Mouse (Mus musculus) stomach, embryonic 14.5 days (tissue): ENCODE results near the gene Mrpl4. TPM values are rescaled to one million over a fixed set of nuclear protein-coding genes. Genes with fewer than 3 reads are reported as not detected.

Source experiments
- ATAC-seq: fragments of 200-750 bp; cut with Nextera tagmentation; 2 replicates; pipeline ENCODE4 v1.8.0; 2017; ENCODE audit warnings: low read depth, moderate TSS enrichment; ENCODE audit not compliant: insufficient number of reproducible peaks, insufficient read depth, low FRiP score
- H3K27ac ChIP-seq: fragments of 300-500 bp; sonication (generic); 2 replicates; pipeline ENCODE4 v1.5.1; 2014; ENCODE audit warnings: mild to moderate bottlenecking, low read length, moderate library complexity, mixed read lengths
- H3K27me3 ChIP-seq: fragments of 300-500 bp; sonication (generic); 2 replicates; pipeline ENCODE4 v1.6.1; 2014; ENCODE audit warnings: low read length, control low read depth, mixed read lengths; ENCODE audit not compliant: control insufficient read depth, insufficient read depth
- H3K36me3 ChIP-seq: fragments of 300-500 bp; sonication (generic); 2 replicates; pipeline ENCODE4 v1.6.1; 2014; ENCODE audit warnings: mild to moderate bottlenecking, control low read depth, low read length, moderate library complexity, mixed read lengths; ENCODE audit not compliant: control insufficient read depth, insufficient read depth
- H3K4me1 ChIP-seq: fragments of 300-500 bp; sonication (generic); 2 replicates; pipeline ENCODE4 v1.6.1; 2014; ENCODE audit warnings: low read length, control low read depth, mixed read lengths; ENCODE audit not compliant: control insufficient read depth, insufficient read depth
- H3K4me2 ChIP-seq: fragments of 300-500 bp; sonication (generic); replicated peaks from 2 replicates; pipeline ENCODE4 v1.6.1; 2014; ENCODE audit warnings: low read depth, low read length, control low read depth
- H3K4me3 ChIP-seq: fragments of 300-500 bp; sonication (generic); 2 replicates; pipeline ENCODE4 v1.5.1; 2014; ENCODE audit warnings: low read depth, low read length, control low read depth
- H3K9ac ChIP-seq: fragments of 300-500 bp; sonication (generic); replicated peaks from 2 replicates; pipeline ENCODE4 v1.6.1; 2014; ENCODE audit warnings: low read depth, mild to moderate bottlenecking, control low read depth, low read length, moderate library complexity, mixed read lengths
- H3K9me3 ChIP-seq: fragments of 300-500 bp; sonication (generic); 2 replicates; pipeline ENCODE4 v1.6.1; 2016; ENCODE audit warnings: low read depth, low read length, control low read depth; ENCODE audit not compliant: control insufficient read depth
- whole genome bisulfite sequencing: fragments of 180-500 bp; shearing (Covaris S2); extraction: QIAGEN DNeasy Blood & Tissue Kit; methylation state at CpG from one replicate; pipeline ENCODE4 v1.1.7; 2014; 5-methylcytosine and 5-hydroxymethylcytosine counted together
- polyA plus RNA-seq: library from polyadenylated mRNA; unstranded; fragments of >200 nt; fragmentation: Nextera tagmentation; extraction: Ambion mirVana; gene quantifications from 2 replicates; pipeline ENCODE4 v1.2.1, GENCODE M21; 2014

Gene Mrpl4
- polyA plus RNA-seq, 1 experiment from 2014 or later = 150 TPM

GRCm38 (mm10) chr9:21033136-21033535 lies 30.6 kb downstream of the Mrpl4 start:
- peaks cover 38% of the 10 kb centered on the region for H3K4me1 ChIP-seq
- 0 out of 2 replicates have a peak overlapping the region, but pooled peaks have one; percentile 10 for H3K9ac ChIP-seq
- H3K27me3 ChIP-seq = peaks cover 63% of the 10 kb centered on the region
- H3K4me3 ChIP-seq = peak overlapping the region; percentile 42
- H3K4me2 ChIP-seq = peak overlapping the region; percentile 95
- no peaks in the 10 kb centered on the region for H3K36me3 ChIP-seq
- peak; percentile 81 for ATAC-seq
- H3K27ac ChIP-seq = no peak overlapping the region
- H3K9me3 ChIP-seq = no peaks in the 10 kb centered on the region
- under 1% methylated on average over 34 of the region's 34 CpGs for WGBS

GRCm38 (mm10) chr9:21034481-21035085 lies 32.0 kb downstream of the Mrpl4 start:
- Histone ChIP-seq H3K36me3 (no peaks in the 10 kb centered on the region), H3K27ac (no peak overlapping the region), H3K9ac (no peak overlapping the region), H3K4me3 (no peak overlapping the region), H3K27me3 (peaks cover 65% of the 10 kb centered on the region), H3K9me3 (no peaks in the 10 kb centered on the region), H3K4me1 (peaks cover 32% of the 10 kb centered on the region), H3K4me2 (no peak overlapping the region)
- WGBS = 5% methylated on average over 17 of the region's 17 CpGs
- ATAC-seq = no peak

- Histone ChIP-seq H3K4me1 (peaks cover 26% of the 10 kb centered on the region), H3K27me3 (peaks cover 62% of the 10 kb centered on the region)
- WGBS = 21% methylated on average over 9 of the region's 9 CpGs
Observed at GRCm38 (mm10) chr9:21035586-21035985, 33.0 kb downstream of the Mrpl4 start.

GRCm38 (mm10) chr9:21036161-21036560 lies 33.6 kb downstream of the Mrpl4 start:
- 10% methylated on average over 20 of the region's 20 CpGs for WGBS
- Histone ChIP-seq H3K4me1 (peaks cover 26% of the 10 kb centered on the region), H3K27me3 (peaks cover 62% of the 10 kb centered on the region), H3K9me3 (no peaks in the 10 kb centered on the region), H3K4me3 (no peak overlapping the region), H3K4me2 (no peak overlapping the region), H3K9ac (no peak overlapping the region), H3K36me3 (no peaks in the 10 kb centered on the region), H3K27ac (no peak overlapping the region)
- ATAC-seq = no peak

More at GRCm38 (mm10) chr9:21035586-21035985, 33.0 kb downstream of the Mrpl4 start:
- no peaks in the 10 kb centered on the region for H3K36me3 ChIP-seq
- H3K27ac ChIP-seq = no peak overlapping the region
- 0 out of 2 replicates have a peak overlapping the region, but pooled peaks have one; percentile 1 for H3K4me3 ChIP-seq
- no peak for ATAC-seq
- H3K9ac ChIP-seq = no peak overlapping the region
- no peak overlapping the region for H3K4me2 ChIP-seq
- no peaks in the 10 kb centered on the region for H3K9me3 ChIP-seq

- Histone ChIP-seq H3K9me3 (no peaks in the 10 kb centered on the region), H3K36me3 (no peaks in the 10 kb centered on the region), H3K4me3 (no peak overlapping the region), H3K9ac (no peak overlapping the region), H3K4me2 (no peak overlapping the region), H3K27me3 (peaks cover 62% of the 10 kb centered on the region), H3K27ac (no peak overlapping the region), H3K4me1 (peaks cover 29% of the 10 kb centered on the region)
- WGBS = 4% methylated on average over 22 of the region's 22 CpGs
- ATAC-seq = no peak
Observed at GRCm38 (mm10) chr9:21036666-21037065, 34.1 kb downstream of the Mrpl4 start.

- peak overlapping the region; percentile 52 for H3K4me2 ChIP-seq
- H3K36me3 ChIP-seq = no peaks in the 10 kb centered on the region
- peak overlapping the region; percentile 30 for H3K4me3 ChIP-seq
- WGBS = 2% methylated on average over 31 of the region's 31 CpGs
- H3K27ac ChIP-seq = no peak overlapping the region
- ATAC-seq = no peak
- H3K4me1 ChIP-seq = peaks cover 22% of the 10 kb centered on the region
- H3K27me3 ChIP-seq = peaks cover 55% of the 10 kb centered on the region
- no peaks in the 10 kb centered on the region for H3K9me3 ChIP-seq
- no peak overlapping the region for H3K9ac ChIP-seq
Observed at GRCm38 (mm10) chr9:21037481-21037891, 34.9 kb downstream of the Mrpl4 start.

GRCm38 (mm10) chr9:21039779-21040178 lies 37.2 kb downstream of the Mrpl4 start:
- H3K4me3 ChIP-seq = no peak overlapping the region
- H3K27me3 ChIP-seq = peaks cover 39% of the 10 kb centered on the region
- ATAC-seq = no peak
- peaks cover 13% of the 10 kb centered on the region for H3K4me1 ChIP-seq
- H3K4me2 ChIP-seq = no peak overlapping the region
- no peak overlapping the region for H3K27ac ChIP-seq
- H3K9ac ChIP-seq = no peak overlapping the region
- 81% methylated on average over 3 of the region's 3 CpGs for WGBS
- no peaks in the 10 kb centered on the region for H3K36me3 ChIP-seq
- H3K9me3 ChIP-seq = no peaks in the 10 kb centered on the region

- Histone ChIP-seq H3K9ac (no peak overlapping the region), H3K36me3 (no peaks in the 10 kb centered on the region), H3K4me2 (no peak overlapping the region), H3K4me3 (no peak overlapping the region), H3K4me1 (peaks cover 11% of the 10 kb centered on the region), H3K9me3 (no peaks in the 10 kb centered on the region), H3K27me3 (peaks cover 24% of the 10 kb centered on the region), H3K27ac (no peak overlapping the region)
- WGBS = 35% methylated on average over 4 of the region's 4 CpGs
- no peak for ATAC-seq
Observed at GRCm38 (mm10) chr9:21041308-21041707, 38.8 kb downstream of the Mrpl4 start.

- no peak overlapping the region for H3K9ac ChIP-seq
- no peak for ATAC-seq
- H3K9me3 ChIP-seq = no peaks in the 10 kb centered on the region
- H3K4me2 ChIP-seq = no peak overlapping the region
- H3K4me1 ChIP-seq = peaks cover 3% of the 10 kb centered on the region; the same call in 1 of the 2 replicates
- no peaks in the 10 kb centered on the region for H3K36me3 ChIP-seq
- no peak overlapping the region for H3K4me3 ChIP-seq
- H3K27me3 ChIP-seq = peaks cover 1% of the 10 kb centered on the region; the same call in 1 of the 2 replicates
- H3K27ac ChIP-seq = no peak overlapping the region
- 78% methylated on average over 4 of the region's 4 CpGs for WGBS
Observed at GRCm38 (mm10) chr9:21043563-21043962, 41.0 kb downstream of the Mrpl4 start.
